Mouse (Mus musculus): Measurements from ENCODE around the gene Stxbp6.

- TF ChIP-seq EP300 (optimal IDR thresholded peaks at IDR 0.05) = no peak
- no peak for TF ChIP-seq CTCF (IDR thresholded peaks at IDR 0.05; ENCODE audit: low read depth)
Measured at GRCm38 (mm10) chr12:45013246-45013756, 61.2 kb downstream of the Stxbp6 start.
